Mouse (Mus musculus) CH12.LX (cell line): Measurements from ENCODE around the gene Phip. TPM values are rescaled to one million over a fixed set of nuclear protein-coding genes. Genes with fewer than 3 reads are reported as not detected.

Source experiments
- DNase-seq: peaks from one replicate; pipeline ENCODE4 v3.0.0-alpha.2; 2013; ENCODE audit errors: extremely low read depth
- H3K27ac ChIP-seq: 2 replicates; pipeline ENCODE4 v1.5.1; 2012; ENCODE audit warnings: low read depth, mild to moderate bottlenecking, control low read depth, moderate library complexity; ENCODE audit not compliant: insufficient read depth
- H3K27me3 ChIP-seq: replicated peaks from 2 replicates; pipeline ENCODE3; 2012; ENCODE audit warnings: inconsistent platforms
- H3K36me3 ChIP-seq, 2 experiments: replicated peaks in 1 of 2; 2 replicates each; pipeline versions ENCODE3 to v1.6.1; 2012; ENCODE audit warnings: inconsistent platforms in 1 of 2, low read length in 1 of 2, mild to moderate bottlenecking in 1 of 2, mixed read lengths in 1 of 2, moderate library complexity in 1 of 2; ENCODE audit not compliant: control insufficient read depth in 1 of 2, insufficient read depth in 1 of 2
- H3K4me1 ChIP-seq, 2 experiments: 2 replicates each; pipeline ENCODE4 v1.6.1; 2012; ENCODE audit warnings: inconsistent platforms in 1 of 2, moderate library complexity in 1 of 2; ENCODE audit not compliant: insufficient read depth in 2 of 2, control insufficient read depth in 1 of 2
- H3K4me2 ChIP-seq: 2 replicates; pipeline ENCODE4 v1.6.1; 2012; ENCODE audit warnings: low read depth, mild to moderate bottlenecking, control low read depth; ENCODE audit not compliant: poor library complexity, insufficient read depth, severe bottlenecking
- H3K4me3 ChIP-seq, 3 experiments: fragments of 150-350 bp in 1 of 3; sonication (generic) in 1 of 3; replicated peaks in 1 of 3; 2 replicates each; pipeline versions ENCODE3 to v1.5.1; 2011 to 2012; ENCODE audit warnings: low read depth in 2 of 3, low read length in 2 of 3, mild to moderate bottlenecking in 2 of 3, moderate library complexity in 2 of 3, control low read depth in 1 of 3, improper control_type of control experiment in 1 of 3, inconsistent platforms in 1 of 3, mixed read lengths in 1 of 3; ENCODE audit not compliant: poor library complexity in 1 of 3
- H3K79me2 ChIP-seq: replicated peaks from 2 replicates; pipeline ENCODE4 v1.6.1; 2012; ENCODE audit warnings: mild to moderate bottlenecking, moderate library complexity; ENCODE audit not compliant: control insufficient read depth, poor library complexity, insufficient read depth, severe bottlenecking; ENCODE audit errors: extremely low read depth
- H3K9ac ChIP-seq: 2 replicates; pipeline ENCODE4 v1.6.1; 2012; ENCODE audit warnings: low read depth, mild to moderate bottlenecking, control low read depth, moderate library complexity; ENCODE audit not compliant: insufficient read depth
- H3K9me3 ChIP-seq: replicated peaks from 2 replicates; pipeline ENCODE3; 2012; ENCODE audit warnings: low read length, inconsistent platforms, mixed read lengths
- BHLHE40 ChIP-seq: IDR thresholded peaks from 2 replicates; pipeline ENCODE4 v1.6.1; 2011; ENCODE audit warnings: mild to moderate bottlenecking, low read depth, low read length, improper control_type of control experiment
- CHD2 ChIP-seq: IDR thresholded peaks from 2 replicates; pipeline ENCODE4 v1.6.1; 2011; ENCODE audit warnings: low read length, improper control_type of control experiment
- CTCF ChIP-seq, 2 experiments: IDR thresholded peaks in 1 of 2; conservative IDR thresholded peaks in 1 of 2; 2 replicates each; pipeline ENCODE4 v1.5.1; 2011 to 2012; ENCODE audit warnings: low read depth in 2 of 2, low read length in 2 of 2, improper control_type of control experiment in 1 of 2, inconsistent platforms in 1 of 2, mild to moderate bottlenecking in 1 of 2, moderate library complexity in 1 of 2
- E2F4 ChIP-seq: IDR thresholded peaks from 2 replicates; pipeline ENCODE4 v1.6.1; 2011; ENCODE audit warnings: low read depth, low read length, improper control_type of control experiment; ENCODE audit not compliant: insufficient replicate concordance
- ELF1 ChIP-seq: IDR thresholded peaks from 2 replicates; pipeline ENCODE4 v1.6.1; 2014; ENCODE audit warnings: low read depth, mild to moderate bottlenecking, inconsistent platforms, low read length, improper control_type of control experiment
- EP300 ChIP-seq: IDR thresholded peaks from 2 replicates; pipeline ENCODE4 v1.6.1; 2011; ENCODE audit warnings: low read length, improper control_type of control experiment
- HCFC1 ChIP-seq: IDR thresholded peaks from 2 replicates; pipeline ENCODE4 v1.6.1; 2012; ENCODE audit warnings: low read depth, mild to moderate bottlenecking, inconsistent platforms, low read length, improper control_type of control experiment
- IRF4 ChIP-seq: IDR thresholded peaks from 2 replicates; pipeline ENCODE4 v1.6.1; 2014; ENCODE audit warnings: low read depth, mild to moderate bottlenecking, inconsistent platforms, low read length, improper control_type of control experiment
- MAFK ChIP-seq: IDR thresholded peaks from 2 replicates; pipeline ENCODE4 v1.6.1; 2011; ENCODE audit warnings: low read length, improper control_type of control experiment; ENCODE audit not compliant: insufficient replicate concordance
- MAX ChIP-seq: IDR thresholded peaks from 2 replicates; pipeline ENCODE4 v1.6.1; 2011; ENCODE audit warnings: low read length, improper control_type of control experiment
- MXI1 ChIP-seq: IDR thresholded peaks from 2 replicates; pipeline ENCODE4 v1.6.1; 2011; ENCODE audit warnings: mild to moderate bottlenecking, low read depth, low read length, improper control_type of control experiment
- NELFE ChIP-seq: IDR thresholded peaks from 2 replicates; pipeline ENCODE4 v1.6.1; 2011; ENCODE audit warnings: low read depth, low read length, improper control_type of control experiment
- POLR2A ChIP-seq: IDR thresholded peaks from 2 replicates; pipeline ENCODE4 v1.6.1; 2011; ENCODE audit warnings: low read depth, mild to moderate bottlenecking, improper control_type of control experiment, low read length
- SIN3A ChIP-seq: IDR thresholded peaks from 2 replicates; pipeline ENCODE4 v1.6.1; 2012; ENCODE audit warnings: low read length, improper control_type of control experiment, inconsistent platforms
- TBP ChIP-seq: conservative IDR thresholded peaks from 2 replicates; pipeline ENCODE4 v1.6.1; 2011; ENCODE audit warnings: low read depth, low read length, improper control_type of control experiment
- USF2 ChIP-seq: conservative IDR thresholded peaks from 2 replicates; pipeline ENCODE4 v1.6.1; 2011; ENCODE audit warnings: low read depth, low read length, improper control_type of control experiment
- ZMIZ1 ChIP-seq: IDR thresholded peaks from 2 replicates; pipeline ENCODE4 v1.6.1; 2012; ENCODE audit warnings: low read depth, mild to moderate bottlenecking, inconsistent platforms, low read length, improper control_type of control experiment
- ZNF384 ChIP-seq: IDR thresholded peaks from 2 replicates; pipeline ENCODE4 v1.6.1; 2012; ENCODE audit warnings: low read depth, low read length, improper control_type of control experiment, inconsistent platforms
- dilution Hi-C: fragments of 300-500 bp; cut with MboI; formaldehyde crosslinking; loops from 2 replicates; pipeline ENCODE4 v1.14.3; 2020; ENCODE audit warnings: low sequenced_read_pairs; ENCODE audit not compliant: extremely low pct_unique_long_range_greater_than_20kb, extremely low pct_ligation_motif_present
- in situ Hi-C: fragments of 300-500 bp; cut with MboI; formaldehyde crosslinking; loops from 3 replicates; pipeline ENCODE4 v1.14.3; 2019; ENCODE audit warnings: low sequenced_read_pairs, low pct_ligation_motif_present, low pct_unique_long_range_greater_than_20kb, mixed read lengths
- polyA plus RNA-seq: library from polyadenylated mRNA; unstranded; fragments of >175 nt; gene quantifications from 2 replicates; pipeline ENCODE4 v1.2.1, GENCODE M21; 2012; ENCODE audit warnings: low read depth; ENCODE audit not compliant: insufficient read length
- total RNA-seq, 2 experiments: library from RNA; depleted of rRNA; stranded (reverse); fragments of 300-350 nt in 1 of 2; fragments of >200 nt in 1 of 2; gene quantifications; 2 replicates each; pipeline ENCODE4 v1.2.3; 2012 to 2014

Phip gene
- total and polyA plus RNA-seq, 3 experiments, result 24.1 to 29.8 (median 28.8) TPM

GRCm38 (mm10) chr9:82866121-82866520, 109.2 kb downstream of the Phip start:
- dilution Hi-C loops (no loop called here), in situ Hi-C loops (loop anchor here (25.0 kb wide), 1 partner anchor 746 kb away; no protein-coding TSS in a partner anchor)
- no peak overlapping the region for H3K4me2 ChIP-seq
- H3K79me2 ChIP-seq, result no peaks in the 10 kb centered on the region
- H3K4me3 ChIP-seq, result no peak overlapping the region
- no peaks in the 10 kb centered on the region for H3K4me1 ChIP-seq
- no peaks in the 10 kb centered on the region for H3K9me3 ChIP-seq
- TF ChIP-seq CHD2, result no peak
- H3K27ac ChIP-seq, result no peak overlapping the region
- no peaks in the 10 kb centered on the region for H3K27me3 ChIP-seq
- no peak for DNase-seq
- no peak overlapping the region for H3K9ac ChIP-seq
- H3K36me3 ChIP-seq, result peaks cover 13 to 41% of the 10 kb centered on the region in 2 experiments

DNA sequence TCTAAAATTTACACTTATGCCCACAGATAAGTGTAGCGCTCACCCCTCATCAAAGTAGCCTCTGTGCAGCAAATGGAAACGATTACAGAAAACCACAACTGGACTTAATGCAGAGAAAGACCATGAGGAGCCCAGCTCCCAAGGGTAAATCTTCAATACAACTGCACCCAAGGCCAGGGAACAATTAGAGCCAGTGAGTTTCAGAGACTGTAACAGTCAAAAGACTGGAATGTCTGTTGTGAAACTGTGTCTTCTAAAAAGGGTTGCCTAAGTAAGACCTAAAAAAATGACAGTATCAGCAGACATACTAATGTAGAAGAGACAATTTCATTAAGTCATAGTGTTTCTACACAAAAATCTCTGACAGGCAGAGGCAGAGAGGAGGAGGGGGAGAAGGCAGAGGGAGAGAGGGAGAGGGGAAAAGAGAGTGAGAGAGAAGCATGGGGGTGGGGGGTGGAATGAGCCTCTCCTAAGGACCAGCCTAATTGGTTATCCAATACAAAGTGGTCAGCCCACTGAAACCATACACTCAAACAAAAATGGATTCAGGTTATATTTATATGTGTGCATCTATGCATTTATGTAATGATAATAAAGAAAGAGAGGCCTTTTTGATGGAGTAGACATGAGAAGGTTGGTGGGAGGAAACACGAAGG, 113.4 kb downstream of the Phip start:
- H3K9ac ChIP-seq, result no peak overlapping the region
- H3K27me3 ChIP-seq, result no peaks in the 10 kb centered on the region
- H3K79me2 ChIP-seq, result no peaks in the 10 kb centered on the region
- TF ChIP-seq MAX (no peak), MAFK (no peak), ZNF384 (no peak), CHD2 (no peak), SIN3A (no peak), ZMIZ1 (no peak), BHLHE40 (no peak), TBP (no peak), HCFC1 (no peak), NELFE (no peak), USF2 (no peak), EP300 (no peak), MXI1 (no peak), POLR2A (no peak), ELF1 (no peak), IRF4 (no peak), CTCF (conservative IDR thresholded peaks at IDR 0.05 in 1 of 2, IDR thresholded peaks at IDR 0.05 in 1 of 2; ENCODE audit: low read depth in 2 of 2, low read length in 2 of 2) (no peak), E2F4 (no peak)
- H3K4me1 ChIP-seq, result no peaks in the 10 kb centered on the region
- dilution Hi-C loops, result no loop called here
- peaks cover 3 to 16% of the 10 kb centered on the region in 2 experiments for H3K36me3 ChIP-seq
- H3K9me3 ChIP-seq, result no peaks in the 10 kb centered on the region
- in situ Hi-C loops, result loop anchor here (25.0 kb wide), 1 partner anchor 750 kb away; no protein-coding TSS in a partner anchor
- H3K4me2 ChIP-seq, result no peak overlapping the region
- no peak overlapping the region for H3K4me3 ChIP-seq
- DNase-seq, result no peak
- H3K27ac ChIP-seq, result no peak overlapping the region
